Mouse (Mus musculus) layer of hippocampus, adult 2 months (tissue): ENCODE measurements around the gene Ttc7. TPM values are rescaled to one million over a fixed set of nuclear protein-coding genes. Genes with fewer than 3 reads are reported as not detected.

Experiments
- DNase-seq, 2 experiments: peaks; one replicate each; pipeline ENCODE4 v3.0.0; 2022; ENCODE audit warnings: low spot score in 2 of 2
- H3K27ac ChIP-seq: fragments of 200-600 bp; 2 replicates; pipeline ENCODE4 v1.8.1; 2022
- H3K4me3 ChIP-seq: fragments of 200-600 bp; 2 replicates; pipeline ENCODE4 v1.8.1; 2022; ENCODE audit warnings: mild to moderate bottlenecking
- CTCF ChIP-seq: fragments of 200-600 bp; conservative IDR thresholded peaks from 2 replicates; pipeline ENCODE4 v1.8.1; 2022; ENCODE audit warnings: antibody characterized with exemption, mild to moderate bottlenecking, moderate library complexity
- total RNA-seq, 2 experiments: library from RNA; stranded (reverse); gene quantifications; 2 replicates each; pipeline ENCODE4 v1.2.3; 2021

Gene Ttc7
- total RNA-seq, 2 experiments from 2014 or later = 7.0 to 8.6 TPM

- no peak overlapping the region for H3K4me3 ChIP-seq
- TF ChIP-seq CTCF = no peak
- DNase-seq = no peak
- no peak overlapping the region for H3K27ac ChIP-seq
These were observed 122.9 kb downstream of the Ttc7 start for GRCm38 (mm10) chr17:87405576-87405975.

- H3K4me3 ChIP-seq = no peak overlapping the region
- no peak overlapping the region for H3K27ac ChIP-seq
- no peak for DNase-seq
- no peak for TF ChIP-seq CTCF
These were observed 124.0 kb downstream of the Ttc7 start for GRCm38 (mm10) chr17:87406646-87407045.

- no peak for TF ChIP-seq CTCF
- no peak overlapping the region for H3K27ac ChIP-seq
- H3K4me3 ChIP-seq = no peak overlapping the region
- DNase-seq = no peak
These were observed 135.4 kb downstream of the Ttc7 start for GRCm38 (mm10) chr17:87418082-87418481.

GRCm38 (mm10) chr17:87427511-87427910, 144.8 kb downstream of the Ttc7 start, which contains the start of gene Stpg4:
Stpg4 (minus strand) TSS chr17:87427741.
- no peak for DNase-seq
- no peak for TF ChIP-seq CTCF
- H3K4me3 ChIP-seq = no peak within 1 kb of the TSS

GRCm38 (mm10) chr17:87429431-87429830, 146.7 kb downstream of the Ttc7 start:
- TF ChIP-seq CTCF = no peak
- no peak for DNase-seq
- H3K4me3 ChIP-seq = no peak overlapping the region
- no peak overlapping the region for H3K27ac ChIP-seq

More at GRCm38 (mm10) chr17:87427511-87427910, 144.8 kb downstream of the Ttc7 start, which contains the start of gene Stpg4:
- H3K27ac ChIP-seq = no peak within 1 kb of the TSS

Other genes starting within 250 kb of the Ttc7 start
- gene Socs5, start 175.2 kb upstream of the Ttc7 start, total RNA-seq = 100 to 1,000 TPM; 106 to 111 TPM
- gene Mcfd2, start 17.0 kb upstream of the Ttc7 start, total RNA-seq = 10 to 100 TPM; 56.0 to 62.6 TPM
- not detected for gene Stpg4, start 144.9 kb downstream of the Ttc7 start, total RNA-seq
- gene Calm2, start 164.0 kb downstream of the Ttc7 start, total RNA-seq = 1,000 to 10,000 TPM; 2,133 to 2,202 TPM